Mouse (Mus musculus) CD8-positive naive resting alpha-beta T cell, adult 2 months (primary cell): Measurements from ENCODE around the gene Acyp1.

Experiments used
- DNase-seq, 2 experiments: peaks; one replicate each; pipeline ENCODE4 v3.0.0; 2022; ENCODE audit warnings: low read depth in 2 of 2, low spot score in 2 of 2

Acyp1 gene

DNA sequence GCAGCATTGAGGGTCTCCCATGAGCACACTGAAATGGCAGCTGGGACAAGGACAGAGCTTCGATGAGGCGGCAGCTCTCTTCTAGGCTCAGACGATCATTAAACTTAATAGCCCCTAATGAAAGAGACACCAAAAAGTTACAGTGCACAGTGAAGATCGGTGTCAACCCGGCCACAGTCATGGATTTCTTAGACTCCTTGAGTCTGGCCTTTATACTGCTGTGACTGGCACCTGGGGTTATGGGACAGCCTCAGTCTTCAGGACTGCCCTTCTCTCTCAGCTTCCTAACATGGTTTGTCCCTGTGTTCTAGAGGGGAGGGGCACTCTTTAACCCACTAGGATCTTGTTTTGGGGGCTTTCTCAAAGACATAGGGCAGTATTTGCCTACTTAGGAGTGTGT is 50.7 kb downstream of the Acyp1 start:
- no peak for DNase-seq

GRCm38 (mm10) chr12:85233376-85234358 is 54.6 kb downstream of the Acyp1 start:
- DNase-seq: no peak

GRCm38 (mm10) chr12:85227876-85228599 is 60.2 kb downstream of the Acyp1 start:
- no peak for DNase-seq

DNA sequence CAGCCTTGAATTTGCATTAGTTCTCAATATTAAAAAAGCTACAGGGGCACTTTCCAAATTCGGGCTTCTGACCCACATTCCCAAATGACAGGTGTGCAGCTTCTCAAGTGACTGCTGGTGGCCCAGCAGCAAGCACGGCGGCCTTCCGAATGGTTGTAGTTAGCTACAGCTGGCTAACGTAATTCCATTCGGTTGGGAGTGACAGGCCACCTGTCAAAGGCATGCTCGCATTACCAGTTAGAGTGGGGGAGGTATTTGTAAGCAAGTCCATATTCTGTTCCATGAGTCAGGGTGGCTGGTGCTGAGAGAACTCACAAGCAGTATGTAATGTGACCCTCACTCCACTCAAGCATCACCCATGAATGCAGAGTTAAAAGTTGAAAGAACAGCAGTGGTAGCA is 61.0 kb downstream of the Acyp1 start:
- no peak for DNase-seq
